Mouse (Mus musculus) adipocyte (in vitro differentiated cells): ENCODE measurements around the gene Gphn.
"Not testable (repeated sequence)": the region's sequence is repeated elsewhere in the genome, so short reads cannot be mapped to it uniquely, and the experiment has no call there.

ENCODE experiments used
- DNase-seq: peaks from one replicate; pipeline ENCODE4 v3.0.0-alpha.2; 2016; ENCODE audit warnings: low spot score

Gphn gene

GRCm38 (mm10) chr12:78356472-78356871 lies 130.3 kb downstream of the Gphn start:
- no peak for DNase-seq

DNA sequence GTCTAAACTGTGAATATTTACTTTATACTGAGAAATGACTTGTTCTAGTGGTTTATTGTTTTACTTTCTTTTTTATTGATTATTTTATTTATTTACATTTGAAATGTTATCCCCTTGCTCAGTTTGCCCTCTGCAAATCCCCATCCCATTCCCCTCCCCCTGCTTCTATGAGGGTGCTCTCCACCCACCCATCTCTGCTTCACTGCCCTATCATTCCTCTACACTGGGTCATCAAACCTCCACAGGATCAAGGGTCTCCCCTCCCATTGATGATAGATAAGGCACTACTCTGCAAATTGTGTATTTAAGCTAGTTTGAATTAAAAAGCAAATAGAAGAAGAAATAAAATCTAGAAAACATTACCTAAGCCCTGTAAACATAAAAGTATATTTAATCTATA lies 163.1 kb downstream of the Gphn start:
- no peak for DNase-seq

DNA sequence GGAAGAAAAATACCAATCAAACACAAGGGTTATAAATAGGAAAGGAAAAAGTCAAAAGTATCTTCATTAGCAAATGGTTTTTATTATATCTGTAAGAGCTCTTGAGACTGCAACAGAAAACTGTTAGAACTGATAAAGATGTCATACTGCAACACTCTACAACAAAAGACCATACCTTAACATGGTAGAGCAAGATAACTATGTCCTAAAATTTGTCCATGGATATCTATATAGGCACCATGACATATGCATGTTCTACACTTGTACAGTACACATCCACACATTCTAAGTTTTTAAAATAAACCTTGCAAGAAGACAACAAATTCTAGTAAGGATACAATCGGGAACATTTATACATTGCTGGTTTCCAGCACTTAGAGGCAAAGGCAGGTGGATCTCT lies 169.1 kb downstream of the Gphn start:
- DNase-seq = no peak

GRCm38 (mm10) chr12:78407518-78407917 lies 181.3 kb downstream of the Gphn start:
- not testable (repeated sequence) for DNase-seq

GRCm38 (mm10) chr12:78522176-78522575 lies 296.0 kb downstream of the Gphn start:
- no peak for DNase-seq

DNA sequence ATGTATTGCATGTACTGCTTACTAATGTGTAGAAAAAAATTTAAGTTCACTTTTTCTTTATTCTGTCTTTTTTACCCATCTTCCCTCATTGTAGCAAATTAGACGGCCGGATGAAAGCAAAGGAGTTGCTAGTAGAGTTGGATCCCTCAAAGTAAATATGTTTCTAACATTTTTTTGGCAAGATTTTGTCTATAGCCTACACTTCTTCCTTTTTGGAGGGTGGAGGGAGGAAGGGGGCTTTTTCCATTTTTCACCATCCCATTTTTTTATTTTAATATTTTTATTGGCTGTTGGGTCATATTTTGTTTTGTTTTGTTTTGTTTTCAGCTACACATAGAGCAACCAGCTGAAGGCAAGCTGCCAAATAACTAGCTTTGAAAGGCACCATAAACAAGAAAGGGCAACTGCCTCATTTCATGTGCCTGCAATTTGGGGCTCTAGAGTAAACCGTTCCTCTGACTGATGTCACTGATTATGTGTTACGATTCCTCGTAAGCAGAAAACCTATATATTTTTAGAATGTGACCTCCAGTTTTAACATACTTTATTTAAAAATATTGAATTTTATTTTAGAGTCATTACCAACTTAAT lies 296.7 kb downstream of the Gphn start:
- peak; percentile 52 for DNase-seq

DNA sequence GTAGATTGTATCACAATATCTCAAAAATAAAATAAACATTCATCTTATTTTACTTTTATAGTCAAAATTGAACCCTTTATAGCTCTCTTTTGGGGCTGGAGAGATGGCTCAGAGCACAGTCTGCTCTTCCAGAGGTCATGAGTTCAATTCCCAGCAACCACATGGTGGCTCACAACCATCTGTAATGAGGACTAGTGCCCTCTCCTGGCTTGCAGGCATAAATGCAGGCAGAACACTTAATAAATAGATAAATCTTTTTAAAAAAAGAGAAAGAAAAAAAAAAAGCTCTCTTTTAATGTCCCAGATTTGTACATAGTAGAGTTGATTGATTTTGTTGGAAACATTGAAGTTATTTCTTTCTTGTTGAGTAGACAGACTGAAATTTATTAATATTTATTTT lies 311.4 kb downstream of the Gphn start:
- not testable (repeated sequence) for DNase-seq

- no peak for DNase-seq
Measured at GRCm38 (mm10) chr12:78550913-78551312, 324.7 kb downstream of the Gphn start.

- no peak for DNase-seq
Measured at GRCm38 (mm10) chr12:78631816-78632215, 405.6 kb downstream of the Gphn start.

DNA sequence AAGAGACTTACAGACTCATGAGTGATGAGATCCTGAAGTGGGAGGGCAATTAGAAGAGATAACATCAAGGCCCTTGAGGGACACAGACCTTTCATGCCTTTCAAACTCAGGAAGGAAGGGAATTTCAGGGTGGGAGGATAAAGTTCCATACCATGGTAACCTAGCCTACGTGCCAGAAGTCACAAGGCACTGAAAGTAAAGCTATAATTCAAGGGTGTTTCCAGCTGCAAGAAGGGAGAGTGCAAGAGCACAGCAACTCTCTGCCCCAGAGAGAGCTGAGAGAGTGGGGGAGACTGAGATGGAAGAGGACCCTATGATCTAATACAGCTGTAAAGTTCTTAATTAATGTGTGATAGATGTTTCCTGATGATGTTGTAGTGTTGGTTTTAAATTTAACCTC lies 413.3 kb downstream of the Gphn start:
- DNase-seq = no peak

GRCm38 (mm10) chr12:78640086-78640485 lies 413.9 kb downstream of the Gphn start:
- peak; percentile 7 for DNase-seq

DNA sequence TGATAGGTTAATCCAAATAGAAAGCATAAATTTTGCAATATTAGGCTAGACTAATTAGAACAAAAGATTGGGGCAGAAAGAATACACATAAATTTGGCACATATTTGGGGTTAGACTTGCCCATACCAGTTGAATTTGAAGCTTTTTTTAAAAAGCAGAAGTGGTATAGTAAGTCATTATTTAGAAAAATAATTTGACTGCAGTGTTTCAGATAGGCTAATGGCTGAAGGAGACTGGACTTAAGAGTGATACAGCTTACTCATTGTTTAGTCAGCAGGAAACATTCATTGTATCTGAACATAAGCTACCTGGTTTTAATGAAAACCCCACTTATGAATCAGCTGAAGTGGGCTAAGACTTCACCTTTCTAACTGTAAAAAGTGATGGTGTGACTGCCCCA lies 415.0 kb downstream of the Gphn start:
- no peak for DNase-seq

- DNase-seq = no peak
Measured at GRCm38 (mm10) chr12:78643691-78644090, 417.5 kb downstream of the Gphn start.

GRCm38 (mm10) chr12:78645282-78645681 lies 419.1 kb downstream of the Gphn start:
- no peak for DNase-seq

- no peak for DNase-seq
Measured at GRCm38 (mm10) chr12:78659718-78660304, 433.6 kb downstream of the Gphn start.

GRCm38 (mm10) chr12:78678101-78678806 lies 452.1 kb downstream of the Gphn start:
- no peak for DNase-seq

DNA sequence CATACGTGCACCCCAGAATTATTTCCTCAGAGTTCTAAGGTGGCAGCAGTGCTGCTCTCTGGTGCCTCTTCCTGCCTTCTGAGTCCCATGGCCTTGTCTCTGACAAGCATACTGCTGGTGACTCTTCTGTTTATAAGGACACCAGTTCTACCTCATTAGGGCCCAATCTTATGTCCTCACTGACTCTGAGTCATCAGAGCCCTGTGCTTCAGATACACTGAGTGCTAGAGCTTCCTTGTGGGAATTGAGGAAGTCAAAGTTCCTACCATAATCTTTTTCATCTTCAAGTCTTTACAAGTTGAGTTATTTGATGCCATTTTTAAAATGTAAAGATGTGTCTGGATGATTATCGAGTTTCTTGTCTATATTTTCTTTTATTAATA lies 452.6 kb downstream of the Gphn start:
- DNase-seq = no peak

GRCm38 (mm10) chr12:78681048-78681447 lies 454.9 kb downstream of the Gphn start:
- DNase-seq = no peak

DNA sequence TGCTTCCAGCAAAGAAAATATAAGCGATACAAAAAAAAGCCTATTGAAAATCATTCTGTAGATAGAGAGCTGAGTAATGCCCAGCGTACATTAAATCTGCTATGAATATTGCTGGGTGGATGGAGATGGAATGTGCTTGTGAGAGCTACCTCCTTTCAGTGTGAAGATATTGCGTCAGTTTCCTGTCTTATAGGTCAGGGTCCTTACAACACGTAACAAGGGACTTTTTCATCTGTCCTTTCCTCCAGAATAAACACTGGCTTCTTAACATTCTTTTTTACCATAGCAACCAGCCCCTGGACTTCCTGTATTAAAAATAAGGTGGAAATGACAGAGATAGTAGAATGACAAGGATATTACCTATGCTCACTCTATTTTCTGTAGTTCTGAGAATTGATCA lies 456.1 kb downstream of the Gphn start:
- no peak for DNase-seq

DNA sequence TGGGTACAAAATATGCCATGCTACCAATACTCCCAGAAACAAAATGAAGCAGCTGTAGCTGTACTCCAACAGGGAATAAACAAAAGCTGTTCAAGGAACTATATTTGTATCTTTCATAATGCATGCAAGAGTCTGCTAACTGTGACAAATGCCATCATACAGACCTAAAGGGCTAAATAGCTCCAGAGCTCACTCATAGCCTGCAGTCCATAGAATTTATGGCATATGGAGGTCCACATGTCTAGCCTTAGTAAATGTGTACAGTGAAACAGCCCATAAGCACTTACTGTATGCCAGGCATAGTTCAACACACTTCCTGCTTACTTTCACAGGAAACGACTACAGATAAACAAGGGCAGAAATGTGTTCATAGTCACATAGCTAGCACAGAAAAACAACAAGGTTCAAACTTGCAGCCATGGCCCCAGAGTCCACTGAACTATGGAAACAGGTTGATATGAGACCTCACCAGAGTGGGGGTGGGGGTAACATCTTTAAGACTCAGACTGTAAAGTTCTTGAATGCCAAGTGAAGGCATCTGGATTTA lies 459.6 kb downstream of the Gphn start:
- no peak for DNase-seq

GRCm38 (mm10) chr12:78688876-78689275 lies 462.7 kb downstream of the Gphn start:
- DNase-seq = no peak

GRCm38 (mm10) chr12:78691325-78691724 lies 465.1 kb downstream of the Gphn start, which contains the start of gene Fam71d:
Gene Fam71d (plus strand): TSS chr12:78691535.
- no peak for DNase-seq

DNA sequence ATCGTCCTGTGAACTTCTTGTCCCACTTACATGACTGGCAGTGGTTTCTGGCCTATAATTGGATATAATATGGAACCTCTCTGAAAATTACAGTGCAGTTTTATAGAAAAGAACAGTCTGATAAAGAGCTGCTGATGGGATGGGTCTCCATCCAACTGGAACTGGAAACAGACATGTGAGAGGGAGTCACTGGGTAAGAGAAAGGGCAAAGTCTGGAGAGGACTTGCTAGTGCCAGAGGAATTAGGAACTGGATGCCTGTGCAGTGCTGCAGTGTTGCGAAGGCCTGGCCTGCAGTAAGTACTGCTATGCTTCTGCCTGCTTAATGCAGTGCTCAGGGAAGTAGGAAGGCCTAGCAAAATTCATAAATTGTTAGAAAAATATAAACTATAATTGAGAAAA lies 467.1 kb downstream of the Gphn start:
- DNase-seq = peak; percentile 15
